Mouse (Mus musculus) skeletal muscle tissue, adult 2 months (tissue): ENCODE data around the gene Fcrla.

ENCODE experiments used
- DNase-seq: peaks from one replicate; pipeline ENCODE4 v3.0.0-alpha.2; 2012; ENCODE audit warnings: low read depth, low spot score

Fcrla gene

GRCm38 (mm10) chr1:170889310-170889709 is 38.1 kb downstream of the Fcrla start:
- no peak for DNase-seq

- no peak for DNase-seq
These were observed 41.3 kb downstream of the Fcrla start for GRCm38 (mm10) chr1:170886044-170886458.

- DNase-seq = peak; percentile 68
These were observed 42.3 kb downstream of the Fcrla start, which contains the start of the genes Gm26620 and Dusp12 for GRCm38 (mm10) chr1:170884978-170885561. TSS of gene Gm26620 (plus strand) at chr1:170885065. TSS of gene Dusp12 (minus strand) at chr1:170885540.

DNA sequence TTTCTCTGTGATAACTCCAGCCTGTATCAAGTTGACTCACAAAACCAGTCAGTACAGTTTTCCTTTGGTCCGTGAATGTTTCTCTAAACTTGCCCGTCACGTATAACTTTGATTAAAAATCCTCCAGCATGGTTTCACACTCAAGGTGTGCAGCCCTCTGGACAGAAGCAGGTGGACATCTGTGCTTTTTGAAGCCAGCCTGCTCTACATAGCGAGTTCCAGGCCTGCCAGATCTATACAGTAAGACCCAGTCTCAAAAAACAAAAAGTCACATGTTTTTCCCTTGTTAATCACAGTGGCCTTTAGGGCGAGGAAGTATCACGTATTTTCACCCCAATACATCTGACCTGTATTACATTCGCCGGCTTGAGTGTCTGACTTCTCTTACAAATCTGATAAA is 43.0 kb downstream of the Fcrla start:
- DNase-seq = no peak

GRCm38 (mm10) chr1:170882915-170883485 is 44.4 kb downstream of the Fcrla start:
- DNase-seq = no peak

DNA sequence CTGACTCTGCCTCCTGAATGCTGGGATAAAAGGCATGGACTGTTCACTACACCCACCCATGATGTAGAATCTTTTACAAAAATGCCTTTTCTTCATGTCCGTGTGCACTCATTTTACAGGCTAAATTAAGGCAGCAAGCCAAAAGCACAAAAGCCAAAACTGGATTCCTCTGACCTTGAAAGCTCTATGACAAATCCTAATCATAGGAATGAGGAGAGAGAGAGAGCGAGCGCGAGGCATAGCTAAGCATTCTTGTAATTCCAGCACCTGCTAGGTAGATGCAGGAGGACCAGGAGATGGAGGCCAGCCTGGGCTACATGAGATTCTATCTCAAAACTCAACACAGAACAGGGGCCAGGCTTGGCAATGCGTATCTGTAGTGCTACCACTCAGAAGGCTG is 50.5 kb downstream of the Fcrla start:
- DNase-seq = no peak

DNA sequence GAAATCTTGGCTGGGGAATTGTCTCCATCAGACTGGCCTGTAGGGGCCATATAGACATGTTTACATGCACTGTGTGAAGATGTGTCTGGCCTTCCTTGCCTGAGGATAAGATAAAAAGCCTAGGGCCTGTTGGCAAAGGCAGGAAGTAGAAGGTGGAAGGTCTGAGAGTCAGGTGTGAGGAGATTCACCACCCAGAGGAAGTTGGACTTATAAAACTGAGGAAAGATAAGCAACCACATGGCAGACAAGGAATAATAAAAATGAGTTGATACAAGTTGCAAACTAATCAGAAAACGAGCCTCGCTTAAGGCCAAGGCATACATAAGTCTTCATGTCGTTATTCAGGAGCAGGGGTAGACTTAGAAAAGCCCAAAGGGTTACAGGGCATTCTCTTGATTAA is 51.7 kb downstream of the Fcrla start:
- no peak for DNase-seq

GRCm38 (mm10) chr1:170871961-170872360 is 55.4 kb downstream of the Fcrla start:
- no peak for DNase-seq

- no peak for DNase-seq
These were observed 56.0 kb downstream of the Fcrla start for GRCm38 (mm10) chr1:170871402-170871801.

DNA sequence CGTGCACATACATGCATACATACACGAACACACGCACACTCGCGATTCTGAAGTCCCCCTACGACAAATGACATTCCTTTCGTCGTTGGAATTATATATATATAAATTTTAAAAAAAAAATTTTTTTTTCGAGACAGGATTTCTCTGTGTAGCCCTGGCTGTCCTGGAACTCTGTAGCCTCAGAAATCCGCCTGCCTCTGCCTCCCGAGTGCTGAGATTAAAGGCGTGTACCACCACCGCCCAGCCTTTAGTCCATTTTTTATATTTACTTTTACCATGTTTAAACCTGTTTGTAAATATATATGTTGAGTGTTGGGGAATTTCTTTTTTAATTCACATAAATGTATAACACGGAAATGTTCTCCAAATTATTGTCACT is 58.5 kb downstream of the Fcrla start:
- no peak for DNase-seq

- peak; percentile 72 for DNase-seq
These were observed 59.1 kb downstream of the Fcrla start for GRCm38 (mm10) chr1:170868107-170868904.

DNA sequence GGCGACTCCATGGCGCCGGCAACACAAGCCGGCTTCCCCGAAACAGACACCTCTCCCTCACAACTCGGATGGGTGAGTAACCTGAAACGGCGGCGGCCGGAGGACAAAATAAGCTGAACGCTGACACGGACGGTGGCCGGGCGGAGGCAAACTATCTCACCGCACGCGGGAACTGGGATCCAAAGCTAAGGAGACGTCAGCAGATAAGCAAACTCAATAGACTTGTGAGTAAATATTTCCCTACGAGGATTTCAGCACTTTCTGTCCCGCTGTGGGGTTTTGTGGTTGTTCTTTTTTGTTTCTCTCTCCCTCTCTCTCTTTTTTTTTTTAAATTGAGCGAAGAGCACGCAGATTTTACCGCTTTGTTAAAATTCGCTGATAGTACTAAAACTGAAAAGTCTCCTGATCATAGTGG is 59.7 kb downstream of the Fcrla start, which contains the start of gene Atf6:
Atf6 (minus strand) TSS at position 81 of the 415 bp plus-strand sequence.
- peak; percentile 90 for DNase-seq
